Mouse (Mus musculus): ENCODE measurements around the gene Slc11a1. TPM values are rescaled to one million over a fixed set of nuclear protein-coding genes. Genes with fewer than 3 reads are reported as not detected.

The Slc11a1 gene
- polyA plus RNA-seq, 1 experiment from 2014 or later, result 2.0 TPM

DNA sequence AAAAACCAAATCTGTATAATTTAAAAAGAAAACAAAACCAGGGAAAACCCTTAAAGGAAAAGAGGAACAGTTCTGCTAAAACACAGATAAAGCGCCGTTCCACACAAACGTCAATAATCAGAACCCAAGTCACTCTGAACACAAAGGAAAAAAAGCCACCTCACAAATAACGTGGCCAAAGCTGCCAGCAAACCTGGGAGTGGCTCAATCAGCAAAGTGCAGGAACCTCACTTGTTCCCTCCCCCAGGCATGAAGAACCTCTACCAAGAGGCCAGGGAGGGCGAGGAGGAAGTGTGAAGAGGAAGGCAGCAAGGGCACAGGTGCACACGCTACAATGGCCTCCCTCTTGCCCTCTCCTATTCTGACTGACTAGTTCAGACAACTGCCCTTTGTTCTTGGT lies 60.6 kb downstream of the Slc11a1 start:
- no peak overlapping the region for H3K4me2 ChIP-seq

More for the DNA sequence above, 60.6 kb downstream of the Slc11a1 start:
- Histone ChIP-seq H3K36me3 (replicated peaks) (peaks cover 23% of the 10 kb centered on the region), H3K27me3 (replicated peaks) (no peaks in the 10 kb centered on the region), H3K4me1 (no peaks in the 10 kb centered on the region), H3K9me3 (no peaks in the 10 kb centered on the region), H3K27ac (no peak overlapping the region), H3K4me3 (no peak overlapping the region), H3K9ac (no peak overlapping the region; the same call in 1 of the 2 replicates)
- WGBS, result 93% methylated on average over 6 of the region's 6 CpGs
- ATAC-seq (replicated peaks), result no peak

MicroRNA genes within 50 kb of the gene (microRNA counts, 519-probe panel; counts per million panel counts)
- microRNA mmu-miR-26b, result 3,079 counts per million, percentile 71 among the panel's probes with 10 or more counts

Small RNAs within 50 kb of the gene (microRNA-seq; reads per million reads assigned to microRNA genes)
- 18,490 reads per million, percentile 98 among the genes with 10 or more reads in this experiment for gene Mir26b

Other genes with a start within 250 kb of the Slc11a1 start
- 0.15 and 0.25 TPM in 2 replicates for gene Rufy4, start 249.7 kb upstream of the Slc11a1 start, polyA plus RNA-seq (2015; fragmentation: Nextera tagmentation; extraction: Ambion mirVana)
- 0.05 TPM in 2 replicates for gene Cxcr2, start 221.2 kb upstream of the Slc11a1 start, polyA plus RNA-seq (2015; fragmentation: Nextera tagmentation; extraction: Ambion mirVana)
- gene Cxcr1, start 180.6 kb upstream of the Slc11a1 start, polyA plus RNA-seq (2015; fragmentation: Nextera tagmentation; extraction: Ambion mirVana), result not detected in 2 replicates
- gene Arpc2, start 139.1 kb upstream of the Slc11a1 start, polyA plus RNA-seq (2015; fragmentation: Nextera tagmentation; extraction: Ambion mirVana), result 396 and 398 TPM in 2 replicates
- 0.15 and 0.17 TPM in 2 replicates for gene Gpbar1, start 96.6 kb upstream of the Slc11a1 start, polyA plus RNA-seq (2015; fragmentation: Nextera tagmentation; extraction: Ambion mirVana)
- gene Aamp, start 90.5 kb upstream of the Slc11a1 start, polyA plus RNA-seq (2015; fragmentation: Nextera tagmentation; extraction: Ambion mirVana), result 217 and 229 TPM in 2 replicates
- gene Pnkd, start 90.3 kb upstream of the Slc11a1 start, polyA plus RNA-seq (2015; fragmentation: Nextera tagmentation; extraction: Ambion mirVana), result 114 and 117 TPM in 2 replicates
- gene Tmbim1, start 69.6 kb upstream of the Slc11a1 start, polyA plus RNA-seq (2015; fragmentation: Nextera tagmentation; extraction: Ambion mirVana), result 7.5 and 9.4 TPM in 2 replicates
- 0.68 and 1.9 TPM in 2 replicates for gene Catip, start 13.1 kb upstream of the Slc11a1 start, polyA plus RNA-seq (2015; fragmentation: Nextera tagmentation; extraction: Ambion mirVana)
- 14.3 and 17.4 TPM in 2 replicates for gene Ctdsp1, start 16.3 kb downstream of the Slc11a1 start, polyA plus RNA-seq (2015; fragmentation: Nextera tagmentation; extraction: Ambion mirVana)
- gene Vil1, start 34.2 kb downstream of the Slc11a1 start, polyA plus RNA-seq (2015; fragmentation: Nextera tagmentation; extraction: Ambion mirVana), result 0.22 and 0.41 TPM in 2 replicates
- gene Cnot9, start 130.9 kb downstream of the Slc11a1 start, polyA plus RNA-seq (2015; fragmentation: Nextera tagmentation; extraction: Ambion mirVana), result 47.6 and 50.4 TPM in 2 replicates
- 5.7 and 5.9 TPM in 2 replicates for gene Plcd4, start 167.7 kb downstream of the Slc11a1 start, polyA plus RNA-seq (2015; fragmentation: Nextera tagmentation; extraction: Ambion mirVana)
- gene Usp37, start 169.1 kb downstream of the Slc11a1 start, polyA plus RNA-seq (2015; fragmentation: Nextera tagmentation; extraction: Ambion mirVana), result 27.4 and 29.3 TPM in 2 replicates
- 9.1 and 10.2 TPM in 2 replicates for gene Zfp142, start 213.1 kb downstream of the Slc11a1 start, polyA plus RNA-seq (2015; fragmentation: Nextera tagmentation; extraction: Ambion mirVana)
- 24.2 TPM in 2 replicates for gene Bcs1l, start 213.1 kb downstream of the Slc11a1 start, polyA plus RNA-seq (2015; fragmentation: Nextera tagmentation; extraction: Ambion mirVana)
- 48.8 and 50.0 TPM in 2 replicates for gene Rnf25, start 226.2 kb downstream of the Slc11a1 start, polyA plus RNA-seq (2015; fragmentation: Nextera tagmentation; extraction: Ambion mirVana)
- 21.0 and 25.1 TPM in 2 replicates for gene Stk36, start 226.2 kb downstream of the Slc11a1 start, polyA plus RNA-seq (2015; fragmentation: Nextera tagmentation; extraction: Ambion mirVana)